Mouse (Mus musculus) heart, postnatal 10 days (tissue): ENCODE measurements at regions not wholly inside any gene's neighbourhood (a gene's known extent, or its start where the extent isn't known, plus 50 kb on each side); places are given as distances from the start of the nearest gene placed in this dataset.

Experiments used
- DNase-seq, 2 experiments: peaks; one replicate each; pipeline ENCODE4 v3.0.0; 2021
- intact Hi-C: fragments of 180-260 bp; cut with DNase I; formaldehyde crosslinking; loops from one replicate; pipeline ENCODE4 v1.15.1; 2025

DNA sequence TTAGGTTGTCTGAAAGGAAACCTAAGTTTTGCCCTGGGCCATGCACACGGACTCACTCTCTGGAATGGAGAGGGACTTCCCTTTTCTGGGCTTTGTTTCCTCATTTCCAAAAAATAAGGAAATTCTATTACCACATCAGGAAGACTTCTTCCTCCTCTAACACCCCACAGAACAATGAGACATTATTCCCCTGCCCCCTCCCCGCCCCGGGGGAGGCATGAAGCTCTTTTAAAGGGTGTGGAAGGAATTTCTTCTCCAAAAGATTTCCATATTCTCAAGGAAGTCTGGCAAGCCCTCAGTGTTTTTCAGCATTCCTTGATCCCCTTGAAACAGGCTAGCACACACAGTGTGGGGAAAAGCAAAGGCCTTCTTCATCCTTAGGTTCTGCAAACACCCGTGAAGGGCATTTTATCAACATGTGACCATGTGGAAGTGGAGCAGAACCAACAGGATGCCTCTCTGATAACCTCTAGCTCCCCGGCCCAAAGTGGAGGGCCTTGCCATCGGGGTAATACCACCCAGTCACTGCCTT lies 179.5 kb upstream of the Klf7 start:
- DNase-seq: peak; percentile 61 to 66

DNA sequence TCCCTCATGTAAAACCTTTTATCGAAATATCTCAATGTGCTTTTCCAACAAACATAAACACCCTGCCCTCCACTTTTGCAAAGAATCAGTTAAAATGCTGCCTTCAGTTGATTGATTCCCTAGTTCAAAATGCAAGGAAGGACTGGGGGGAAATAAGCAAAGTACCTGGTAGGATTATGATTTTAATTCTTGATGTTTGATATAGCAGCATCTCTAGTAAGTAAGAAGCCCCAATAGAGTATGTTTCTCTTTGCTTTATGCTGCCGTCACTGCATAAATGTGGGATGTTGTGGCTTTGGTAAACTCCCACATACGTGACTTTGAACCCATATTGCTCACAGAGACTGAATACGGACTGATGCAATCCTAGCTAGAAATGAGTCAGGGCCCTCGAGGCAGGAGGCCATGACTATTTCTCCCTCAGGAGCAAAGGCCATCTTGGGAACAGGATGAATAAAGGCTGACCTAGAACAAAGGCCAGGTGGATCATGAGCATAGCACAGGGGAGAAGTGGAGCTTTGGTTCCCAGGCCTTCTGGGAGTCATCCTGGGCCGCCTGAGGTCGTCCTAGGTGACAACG lies 179.0 kb upstream of the Klf7 start:
- intact Hi-C loops: loop anchor here (2.0 to 5.0 kb wide), 5 partner anchors 72 to 539 kb away; no protein-coding TSS in a partner anchor
- DNase-seq: peak in 1 of 2 experiments; percentile 34

More for the DNA sequence above, 179.5 kb upstream of the Klf7 start:
- intact Hi-C loops: loop anchor here (1.0 to 5.0 kb wide), 6 partner anchors 73 to 539 kb away; partner anchors contain the start of gene Klf7

DNA sequence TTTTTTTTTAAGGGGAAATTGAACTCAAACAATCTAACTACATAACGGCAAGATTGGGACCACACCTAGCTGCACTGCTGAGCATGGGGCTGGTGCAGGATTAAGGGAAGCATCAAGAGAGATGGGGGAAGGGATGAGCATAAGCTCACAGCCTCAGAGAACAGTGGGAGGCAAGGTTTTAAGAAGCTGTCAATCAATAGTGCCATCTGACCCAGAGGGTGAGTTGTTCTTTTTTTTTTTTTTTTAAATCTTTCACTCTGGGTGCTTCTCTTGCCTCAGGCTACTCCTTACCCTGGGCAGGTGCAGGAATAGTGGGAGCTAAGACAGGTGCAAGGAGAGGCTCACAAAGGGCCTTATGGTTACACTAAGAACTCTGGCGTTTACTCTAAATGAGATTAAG lies 176.9 kb upstream of the Klf7 start:
- intact Hi-C loops: loop anchor here (5.0 kb wide), 1 partner anchor 162 kb away; no protein-coding TSS in a partner anchor

DNA sequence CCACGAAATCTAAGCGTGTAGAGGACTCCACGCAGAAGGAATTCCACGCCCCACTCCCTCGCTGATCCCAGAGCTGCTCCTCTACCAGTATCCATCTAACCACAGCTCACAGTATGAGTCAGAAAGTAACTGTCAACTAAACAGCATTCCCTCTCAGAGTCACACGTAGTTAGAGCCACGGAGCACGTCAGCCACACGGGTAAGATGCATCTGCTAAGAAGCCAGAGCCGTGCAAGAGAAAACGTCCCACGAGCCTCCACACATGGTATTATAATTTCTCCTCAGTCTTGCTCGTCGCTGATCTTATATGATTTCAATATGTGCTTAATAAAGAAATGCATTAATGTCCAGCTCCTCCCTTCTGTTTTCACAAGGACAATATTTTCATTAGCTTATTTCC lies 176.1 kb upstream of the Klf7 start:
- DNase-seq: no peak
- intact Hi-C loops: loop anchor here (5.0 kb wide), 1 partner anchor 161 kb away; no protein-coding TSS in a partner anchor

More for the DNA sequence above, 176.9 kb upstream of the Klf7 start:
- DNase-seq: no peak

DNA sequence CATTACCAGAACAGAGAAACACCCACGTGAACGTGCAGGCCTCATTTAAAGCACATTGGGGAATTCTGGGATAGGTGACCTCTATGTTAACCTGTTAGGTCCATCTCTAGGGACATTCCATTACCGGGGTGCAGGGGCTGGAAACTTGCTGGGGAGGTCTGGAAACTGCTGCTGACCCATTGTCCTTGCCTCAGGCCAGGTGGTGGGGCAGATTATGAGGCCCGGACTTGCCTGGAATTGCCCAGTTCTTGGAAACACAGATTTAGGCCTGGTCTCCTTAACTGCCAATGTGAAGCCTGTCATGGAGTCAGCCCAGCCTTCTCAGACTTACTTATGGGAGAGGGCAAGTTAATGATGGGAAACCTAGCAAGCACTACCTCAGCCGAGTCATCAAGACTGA lies 175.3 kb upstream of the Klf7 start:
- no peak for DNase-seq
- intact Hi-C loops: loop anchor here (5.0 kb wide), 1 partner anchor 160 kb away; no protein-coding TSS in a partner anchor

DNA sequence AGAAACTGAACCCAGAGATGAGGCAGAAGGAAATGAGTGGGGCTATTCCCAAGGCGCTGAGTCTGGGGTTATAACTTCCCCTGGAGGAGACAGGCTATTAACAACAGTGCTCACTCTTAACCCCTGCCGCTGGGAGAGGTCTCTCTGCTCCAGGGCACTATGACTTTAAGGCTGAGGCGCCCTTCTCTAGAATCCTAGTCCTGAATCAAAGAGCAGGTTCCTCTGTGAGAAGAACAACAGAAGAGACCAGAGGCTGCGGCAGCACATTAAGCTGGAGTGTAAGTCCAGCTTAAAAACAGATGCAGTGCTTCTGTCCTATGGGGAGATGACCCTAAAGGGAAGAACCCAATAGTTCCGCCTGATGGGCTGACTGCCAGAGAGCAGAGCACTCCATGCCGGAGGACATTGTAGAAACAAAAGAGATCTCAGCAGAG lies 173.4 kb upstream of the Klf7 start:
- peak; percentile 51 to 52 for DNase-seq
- intact Hi-C loops: loop anchor here (5.0 kb wide), 1 partner anchor 158 kb away; no protein-coding TSS in a partner anchor

DNA sequence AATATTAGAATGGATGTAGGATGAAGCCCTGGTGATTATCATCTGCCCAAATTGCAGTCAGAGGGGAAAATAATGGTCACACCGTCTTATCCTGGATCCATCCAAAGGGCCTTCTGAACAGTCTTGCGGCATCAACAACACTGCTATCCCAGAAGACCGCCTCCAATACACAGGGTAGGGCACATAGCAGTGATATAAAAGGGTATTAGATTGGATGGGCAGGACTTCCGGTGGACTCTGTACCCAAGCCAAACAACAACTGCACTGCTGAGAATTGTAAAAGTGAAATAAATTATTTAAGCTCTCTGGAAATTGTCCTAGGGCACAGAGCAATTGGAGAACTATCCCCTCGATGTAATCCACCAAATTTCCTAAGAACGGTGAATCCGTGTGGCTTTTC lies 173.0 kb upstream of the Klf7 start:
- DNase-seq: no peak
- intact Hi-C loops: loop anchor here (5.0 kb wide), 1 partner anchor 158 kb away; no protein-coding TSS in a partner anchor

DNA sequence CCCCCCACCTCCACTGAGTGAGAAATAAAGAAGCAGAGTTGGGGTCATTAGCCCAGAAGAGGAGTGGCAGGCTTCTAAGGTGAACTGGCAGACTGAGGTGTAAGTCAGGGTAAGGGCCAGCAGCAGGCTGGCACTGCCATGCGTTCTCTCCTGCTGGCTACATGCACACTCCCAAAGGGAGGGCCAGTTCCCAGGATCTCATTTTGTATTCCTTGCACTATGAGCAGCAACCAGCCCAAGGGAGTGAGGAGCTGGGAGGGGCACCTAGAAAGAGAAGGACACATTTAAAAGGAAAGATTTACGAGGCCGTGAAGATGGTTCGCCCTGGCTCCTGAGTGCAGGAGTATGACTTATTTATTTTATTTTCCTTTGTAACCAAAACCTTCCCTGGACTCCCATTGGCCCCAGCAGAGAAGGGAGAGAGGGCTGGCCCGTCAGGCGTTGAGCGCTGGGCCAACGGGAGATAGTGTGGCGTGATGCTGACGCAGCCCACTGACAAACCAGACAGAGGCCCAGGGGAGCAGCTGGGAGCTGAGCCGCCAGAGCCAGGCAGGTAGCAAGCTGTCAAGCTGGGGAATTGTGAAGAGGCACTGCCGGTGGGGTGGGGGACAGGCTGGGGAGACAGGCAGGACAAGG lies 166.8 kb upstream of the Klf7 start:
- intact Hi-C loops: loop anchor here (5.0 kb wide), 1 partner anchor 167 kb away; the partner anchor contains the start of gene Klf7
- DNase-seq: peak in 1 of 2 experiments; percentile 45

DNA sequence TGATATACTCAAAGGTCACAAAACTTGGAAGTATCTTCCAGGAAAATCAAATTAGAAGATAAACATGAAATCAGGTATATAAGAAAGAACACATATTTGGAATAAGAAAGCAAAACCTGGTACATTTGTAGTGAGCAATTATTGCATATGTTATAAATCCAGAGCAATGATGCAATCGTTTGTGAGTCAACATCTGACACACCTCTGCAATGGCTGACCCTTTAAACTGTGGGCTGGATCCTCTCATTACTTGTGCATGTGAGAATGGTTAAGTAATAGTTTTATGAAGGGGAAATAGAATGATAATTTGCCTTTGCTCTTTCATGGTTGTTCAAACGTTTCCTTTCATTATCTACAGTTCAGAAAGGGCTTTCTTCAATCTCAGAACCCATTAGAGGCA lies 165.0 kb upstream of the Klf7 start:
- no peak for DNase-seq
- intact Hi-C loops: loop anchor here (5.0 kb wide), 1 partner anchor 165 kb away; the partner anchor contains the start of gene Klf7

DNA sequence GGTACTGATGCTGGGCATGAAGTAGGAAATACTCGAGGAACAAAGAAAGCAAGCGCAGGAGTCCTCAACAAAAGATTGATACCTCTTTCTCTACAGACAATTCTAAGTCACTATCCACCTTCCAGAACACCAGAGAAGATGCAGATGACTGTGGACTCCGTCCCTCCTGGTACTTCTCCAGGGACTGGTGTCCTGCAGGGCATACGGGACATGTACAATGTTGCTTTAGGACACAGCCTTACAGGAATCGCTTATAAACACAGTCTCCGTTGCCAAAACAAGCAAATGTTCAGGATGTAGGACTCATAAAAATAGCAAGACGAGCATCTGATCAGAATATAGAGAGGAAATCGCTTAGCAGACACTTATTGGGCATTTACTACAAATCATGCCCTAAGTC lies 162.6 kb upstream of the Klf7 start:
- intact Hi-C loops: loop anchor here (5.0 kb wide), 1 partner anchor 162 kb away; the partner anchor contains the start of gene Klf7

DNA sequence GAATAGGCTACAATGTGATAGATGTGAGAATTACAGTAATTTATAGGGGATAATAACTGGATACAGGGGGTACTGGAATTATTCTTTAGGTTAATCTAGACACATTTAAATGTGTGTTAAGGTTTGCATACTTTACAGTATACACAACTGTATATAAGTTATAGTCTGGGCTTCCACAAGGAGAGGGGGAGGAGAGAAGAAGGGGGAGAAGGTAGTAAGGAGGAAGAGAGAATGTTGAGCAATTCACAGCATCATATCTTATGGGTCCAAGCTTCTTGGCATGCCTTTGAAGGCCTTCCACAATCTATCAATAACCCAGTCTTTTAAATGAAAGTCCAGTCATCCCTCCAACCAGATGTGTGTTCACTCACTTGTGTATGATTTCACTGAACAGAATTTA lies 153.8 kb upstream of the Klf7 start:
- intact Hi-C loops: no loop called here
- no peak for DNase-seq

More for the DNA sequence above, 162.6 kb upstream of the Klf7 start:
- DNase-seq: no peak

DNA sequence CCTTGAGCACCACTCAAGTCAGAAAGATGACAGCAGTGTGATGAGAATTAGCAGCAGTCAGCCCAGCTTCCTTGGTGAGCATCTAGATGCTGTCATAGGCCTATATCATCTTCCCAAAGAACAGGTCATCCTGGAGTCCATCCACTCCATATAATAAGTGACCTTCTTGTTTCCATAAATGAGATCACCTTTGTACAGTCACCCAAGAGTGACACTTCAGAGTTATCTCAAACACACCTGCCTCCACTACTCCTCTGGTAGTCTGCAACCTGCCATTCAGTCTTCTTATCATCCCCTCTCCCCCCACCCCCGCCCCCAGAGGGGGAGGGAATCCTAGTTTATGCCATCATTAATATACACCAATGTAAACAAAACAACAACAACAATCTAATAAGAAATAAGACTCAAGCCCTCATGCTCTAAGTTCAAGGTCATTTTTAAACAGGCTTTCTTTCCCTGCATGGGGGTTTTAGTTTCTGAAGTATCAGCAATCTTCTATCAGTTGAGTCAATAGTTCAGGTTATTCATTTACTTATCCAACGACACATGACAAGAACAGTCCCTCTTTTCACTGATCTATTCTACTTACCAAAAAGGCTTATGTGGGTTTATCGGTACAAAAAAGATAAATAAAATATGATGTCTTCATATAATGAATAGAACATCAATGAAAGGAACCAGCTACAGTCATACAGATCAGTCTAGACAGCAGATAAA lies 153.2 kb upstream of the Klf7 start:
- DNase-seq: no peak
- intact Hi-C loops: no loop called here

DNA sequence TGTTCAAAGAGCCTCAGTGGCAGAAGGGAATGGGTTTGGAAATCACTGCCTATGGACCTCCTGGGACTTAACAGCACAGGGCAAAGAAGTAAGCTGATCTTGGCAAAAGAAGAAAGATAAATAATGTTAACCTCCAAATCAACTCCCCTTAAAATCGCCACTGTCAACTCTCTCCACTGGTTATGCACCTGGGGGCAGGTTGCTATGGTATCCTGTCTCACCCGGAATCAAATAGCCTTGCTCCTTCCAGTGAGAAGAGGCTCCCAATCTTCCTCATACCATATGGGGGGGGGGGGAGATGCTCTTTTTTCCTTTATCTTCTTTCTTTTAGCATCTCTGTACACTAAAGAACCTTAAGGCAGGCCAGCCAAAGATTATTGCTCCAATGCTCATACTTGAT lies 135.2 kb upstream of the Klf7 start:
- intact Hi-C loops: no loop called here
- no peak for DNase-seq

DNA sequence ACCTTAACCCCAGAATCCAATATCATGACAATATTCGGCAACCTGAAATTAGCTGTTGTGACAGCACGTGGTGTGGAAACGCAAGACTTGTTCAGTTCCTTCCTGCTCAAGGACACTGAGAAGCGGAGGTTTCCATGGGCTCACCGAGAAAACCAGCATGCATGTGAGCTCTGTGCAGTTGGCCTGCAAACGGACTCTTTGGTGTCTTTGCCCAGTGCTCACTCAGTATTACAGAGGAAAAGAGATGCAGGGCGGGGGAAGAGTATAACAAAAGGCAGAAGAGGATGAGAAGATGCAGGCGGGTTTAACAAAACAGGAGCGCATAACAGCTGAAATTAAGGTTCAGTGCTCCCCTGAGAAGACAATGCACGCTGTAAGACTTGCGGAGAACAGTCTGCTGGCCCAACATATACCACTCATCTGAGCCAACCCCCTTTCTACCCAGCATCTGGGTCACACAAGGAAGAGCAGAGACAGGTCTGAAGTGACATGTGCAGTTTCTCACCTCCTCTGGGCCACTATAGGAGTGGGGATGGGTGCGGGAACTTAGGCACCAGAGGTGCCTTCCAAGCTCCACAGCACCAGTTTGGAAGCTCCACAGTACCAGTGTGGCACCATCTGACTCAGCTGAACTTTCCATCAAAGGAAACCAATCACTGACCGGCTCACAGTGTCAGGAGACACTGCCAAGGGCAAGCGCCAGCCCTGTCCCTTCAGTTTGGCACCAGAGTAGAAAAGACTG lies 133.6 kb upstream of the Klf7 start:
- no peak for DNase-seq
- intact Hi-C loops: no loop called here

DNA sequence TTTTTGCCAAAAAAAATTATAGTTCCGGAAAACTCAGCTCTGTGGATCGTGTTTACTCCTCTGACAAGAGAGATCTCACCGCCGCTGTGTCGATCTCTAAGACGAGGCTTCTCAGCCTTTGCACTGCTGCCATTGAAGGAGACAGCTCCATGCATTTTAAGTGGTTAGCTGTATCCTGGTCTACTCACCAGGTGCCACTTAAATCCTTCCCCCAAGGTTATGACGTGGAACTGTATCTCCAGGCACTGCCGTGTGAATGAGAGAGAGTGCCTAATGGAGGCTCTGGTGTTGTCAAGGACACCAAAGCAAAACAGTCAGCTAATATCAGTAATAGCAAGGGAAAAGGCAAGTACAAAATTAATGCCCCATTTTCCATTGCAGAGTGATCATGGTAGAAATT lies 132.6 kb upstream of the Klf7 start:
- intact Hi-C loops: no loop called here
- DNase-seq: no peak

DNA sequence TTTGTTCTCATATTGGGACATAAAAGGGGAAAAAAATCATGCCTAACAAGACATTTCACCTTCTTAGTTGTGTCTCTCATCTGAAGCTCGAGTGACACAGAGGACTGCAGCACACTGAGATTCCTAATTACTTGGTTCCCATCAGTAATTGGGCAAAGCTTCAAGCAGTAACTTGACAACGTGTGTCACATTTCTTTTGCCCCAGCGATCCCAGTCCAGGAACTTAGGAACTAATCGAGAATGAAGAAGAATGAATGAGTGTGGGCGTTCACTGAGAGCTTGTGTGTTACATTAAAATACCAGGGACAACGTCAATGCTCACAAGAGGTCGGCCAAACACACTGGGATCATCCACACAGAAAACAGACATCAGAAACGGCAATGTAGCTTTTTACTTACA lies 131.9 kb upstream of the Klf7 start:
- DNase-seq: no peak
- intact Hi-C loops: no loop called here

DNA sequence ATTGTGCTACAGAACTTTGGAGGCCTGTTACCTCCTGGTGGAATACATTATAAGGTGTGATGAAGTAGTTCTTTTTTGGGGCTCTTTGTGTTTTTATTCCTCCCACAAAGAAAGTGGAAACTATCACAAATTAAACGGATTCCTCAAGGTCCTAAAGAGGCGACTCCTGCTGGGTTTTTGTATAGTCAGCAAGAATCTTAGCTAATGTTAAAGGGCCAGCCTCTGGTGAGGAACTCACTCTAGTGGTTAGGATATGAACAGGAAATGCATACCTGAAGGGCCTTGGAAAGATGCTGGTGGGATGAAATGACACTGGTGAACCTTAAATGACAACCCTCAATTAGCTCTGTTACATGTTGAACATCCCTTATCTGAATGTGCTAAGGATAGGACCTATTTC lies 120.3 kb upstream of the Klf7 start:
- intact Hi-C loops: no loop called here

DNA sequence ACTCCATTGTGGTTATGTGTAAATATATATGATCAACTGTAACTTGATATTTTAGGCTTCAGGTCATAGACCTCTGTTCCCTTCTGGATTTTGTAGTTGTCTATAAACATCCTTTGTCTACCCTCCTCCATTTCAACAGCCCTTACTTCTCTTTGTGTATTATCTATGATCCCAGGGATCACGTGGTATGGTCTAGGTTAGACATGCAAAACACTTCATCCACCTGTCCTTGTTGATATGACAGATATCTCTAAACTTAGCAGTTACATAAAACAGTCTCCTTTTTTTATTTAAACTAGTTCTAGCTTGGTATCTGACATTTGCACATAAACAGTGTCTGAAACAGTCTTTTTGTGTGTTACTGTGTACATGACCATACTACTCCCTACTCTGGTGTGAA lies 107.6 kb upstream of the Klf7 start:
- intact Hi-C loops: loop anchor here (2.0 kb wide), 1 partner anchor 71 kb away; no protein-coding TSS in a partner anchor
- DNase-seq: no peak

More for the DNA sequence above, 120.3 kb upstream of the Klf7 start:
- DNase-seq: no peak

DNA sequence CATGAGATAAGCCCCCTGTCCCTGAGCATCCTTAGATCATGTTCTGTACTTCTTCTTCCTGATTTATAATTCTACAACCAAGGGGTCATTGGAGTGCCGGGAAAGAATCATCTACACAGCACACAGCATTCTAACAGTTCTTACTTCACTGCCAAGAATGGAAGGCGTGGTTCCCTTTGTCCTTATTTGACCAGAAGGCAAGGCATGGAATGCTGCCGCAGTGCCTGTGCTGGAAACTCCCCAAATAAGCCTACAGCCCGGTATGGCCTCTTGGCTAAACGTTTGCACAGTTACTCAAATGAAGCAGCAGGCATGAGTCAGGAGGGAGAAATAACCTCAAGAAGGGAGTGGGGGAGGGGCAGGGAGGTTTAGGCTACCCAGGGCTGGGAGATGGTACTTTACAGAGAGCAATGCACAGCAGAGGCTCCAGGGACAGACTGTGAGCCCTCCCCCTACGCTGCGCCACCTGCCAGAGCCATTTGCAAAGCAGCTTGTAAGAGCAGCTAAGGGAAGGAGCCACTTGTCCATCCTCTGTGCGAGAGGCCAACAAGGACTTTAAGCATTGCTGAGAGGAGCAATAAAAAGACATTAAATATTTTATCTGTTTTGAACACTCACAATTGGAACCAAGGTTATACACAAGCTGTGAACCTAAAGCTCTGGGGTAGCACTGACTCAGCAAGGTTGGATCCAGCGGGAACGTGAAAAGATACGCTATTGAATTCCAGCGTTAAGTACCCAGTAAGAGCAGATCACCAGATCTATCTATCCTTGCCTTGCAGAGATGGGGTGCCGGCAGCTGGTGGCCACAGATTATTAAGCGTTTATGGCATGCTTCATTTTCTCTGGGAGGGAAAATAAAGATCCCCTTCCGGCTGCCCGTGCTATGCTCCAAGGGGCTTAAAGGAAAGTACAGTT lies 104.2 kb upstream of the Klf7 start:
- DNase-seq: peak; percentile 82 to 85
- intact Hi-C loops: no loop called here
